Mouse (Mus musculus) C2C12 (cell line): Measurements from ENCODE around the gene Ndufs3. TPM values are rescaled to one million over a fixed set of nuclear protein-coding genes. Genes with fewer than 3 reads are reported as not detected.

Experiments used
- H3K27me3 ChIP-seq: one replicate; pipeline ENCODE4 v1.6.1; 2011; ENCODE audit not compliant: control insufficient read depth, insufficient read depth, insufficient read length
- H3K36me3 ChIP-seq: one replicate; pipeline ENCODE4 v1.6.1; 2011; ENCODE audit not compliant: control insufficient read depth, insufficient read depth
- H3K4me3 ChIP-seq: one replicate; pipeline ENCODE4 v1.5.1; 2011; ENCODE audit warnings: mild to moderate bottlenecking, control low read depth; ENCODE audit not compliant: poor library complexity, insufficient read depth, severe bottlenecking
- H3K79me2 ChIP-seq: one replicate; pipeline ENCODE4 v1.6.1; 2011; ENCODE audit not compliant: control insufficient read depth, insufficient read depth
- H3K79me3 ChIP-seq: one replicate; pipeline ENCODE4 v1.6.1; 2011; ENCODE audit warnings: low read depth, control low read depth
- H3ac ChIP-seq: one replicate; pipeline ENCODE3; 2011; ENCODE audit warnings: low read depth; ENCODE audit not compliant: control insufficient read depth, insufficient read length
- CEBPB ChIP-seq: IDR thresholded peaks from one replicate; pipeline ENCODE4 v1.6.1; 2011; ENCODE audit warnings: low read depth, mild to moderate bottlenecking, control low read depth, moderate library complexity
- CTCF ChIP-seq: IDR thresholded peaks from one replicate; pipeline ENCODE4 v1.5.1; 2011; ENCODE audit not compliant: control insufficient read depth, insufficient read depth, insufficient read length
- FOSL1 ChIP-seq: IDR thresholded peaks from one replicate; pipeline ENCODE4 v1.8.0; 2011; ENCODE audit warnings: mild to moderate bottlenecking, low read length; ENCODE audit not compliant: poor library complexity, insufficient read depth, severe bottlenecking
- MAX ChIP-seq: IDR thresholded peaks from one replicate; pipeline ENCODE4 v1.6.1; 2011; ENCODE audit warnings: mild to moderate bottlenecking, control low read depth
- MYOD1 ChIP-seq: IDR thresholded peaks from one replicate; pipeline ENCODE4 v1.6.1; 2011; ENCODE audit warnings: low read depth; ENCODE audit not compliant: control insufficient read depth, insufficient read length
- MYOG ChIP-seq: IDR thresholded peaks from one replicate; pipeline ENCODE4 v1.6.1; 2011; ENCODE audit not compliant: control insufficient read depth, insufficient read length; ENCODE audit errors: extremely low read depth
- USF1 ChIP-seq: IDR thresholded peaks from one replicate; pipeline ENCODE4 v1.6.1; 2011; ENCODE audit warnings: low read depth, mild to moderate bottlenecking, control low read depth, moderate library complexity
- polyA plus RNA-seq: library from polyadenylated mRNA; unstranded; fragments of >200 nt; fragmentation: generic; extraction: Trizol; gene quantifications from one replicate; pipeline ENCODE4 v1.2.1, GENCODE M21; 2012; ENCODE audit warnings: missing spikeins

Ndufs3 gene
- polyA plus RNA-seq, 1 experiment: 150 TPM

DNA sequence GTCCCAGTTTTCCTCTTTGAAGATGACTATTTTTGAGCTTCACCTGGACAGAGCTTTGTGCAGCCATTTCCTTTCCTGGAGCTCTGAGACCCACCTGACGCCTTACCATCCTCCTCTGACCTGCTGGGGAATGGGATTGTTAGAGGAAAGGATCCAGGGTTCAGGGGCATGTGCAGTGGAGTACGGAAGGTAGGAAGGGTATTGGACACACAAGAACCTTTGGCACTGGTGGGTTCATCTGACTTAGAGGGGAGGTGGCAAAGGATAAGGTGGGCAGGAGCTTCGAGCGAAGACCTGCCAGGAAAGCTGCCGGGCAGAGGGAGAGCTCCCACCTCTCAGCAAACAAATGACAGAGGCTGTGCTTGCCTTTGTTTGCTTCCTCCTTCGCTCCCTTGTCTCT lies 18.2 kb downstream of the Ndufs3 start:
- TF ChIP-seq FOSL1: no peak
- TF ChIP-seq MYOG: no peak
- TF ChIP-seq CEBPB: no peak
- no peak for TF ChIP-seq CTCF
- TF ChIP-seq MYOD1: no peak
- no peak for TF ChIP-seq USF1
- TF ChIP-seq MAX: no peak
- Histone ChIP-seq H3ac (no peak overlapping the region), H3K79me3 (no peaks in the 10 kb centered on the region), H3K4me3 (no peak overlapping the region), H3K36me3 (no peaks in the 10 kb centered on the region), H3K79me2 (no peaks in the 10 kb centered on the region), H3K27me3 (peaks cover 31% of the 10 kb centered on the region)

DNA sequence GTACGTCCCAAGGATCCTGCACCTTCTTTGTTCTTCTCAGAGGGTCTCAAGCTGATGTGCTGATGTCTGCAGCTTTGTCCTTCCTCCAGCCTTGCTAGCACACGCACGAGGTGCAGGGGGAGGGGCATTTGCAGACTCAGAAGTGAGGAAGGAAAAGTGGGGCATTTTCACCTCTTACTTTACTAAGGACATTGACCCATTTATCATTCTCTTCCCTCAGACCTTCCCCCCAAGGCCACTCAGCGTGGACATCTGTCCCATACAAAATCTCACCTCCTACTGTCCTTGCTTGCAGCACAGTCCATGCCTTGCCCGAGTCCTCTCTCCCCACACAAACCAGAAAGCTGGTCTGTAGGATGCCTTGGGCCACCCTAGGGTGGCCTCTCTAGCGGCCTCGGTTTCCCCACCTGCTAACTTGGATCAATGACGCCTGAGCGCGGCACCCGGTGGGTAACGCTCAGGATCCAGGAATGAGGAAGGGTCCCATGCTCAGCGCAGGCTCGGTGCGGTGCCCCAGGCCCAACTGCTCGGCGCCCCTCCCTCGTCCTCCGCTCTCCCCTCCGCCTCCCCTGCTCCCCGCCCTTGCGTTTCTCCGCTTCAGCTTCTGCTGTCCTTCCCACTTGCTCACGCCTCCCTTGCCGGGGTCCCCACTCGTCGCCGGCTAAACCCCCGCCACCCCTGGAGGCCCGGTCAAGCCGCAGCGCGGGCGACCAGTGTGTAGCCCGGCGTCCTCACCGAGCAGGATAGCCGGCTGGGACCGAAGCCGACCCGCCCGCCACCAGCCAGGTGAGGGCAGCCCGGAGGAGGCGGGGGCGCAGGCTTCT lies 19.2 kb downstream of the Ndufs3 start, which contains the start of gene C1qtnf4:
Gene C1qtnf4 (plus strand): TSS at position 643 of the 824 bp plus-strand sequence.
- Histone ChIP-seq H3K36me3 (no peaks in the 10 kb centered on the region), H3K27me3 (peaks cover 31% of the 10 kb centered on the region)

DNA sequence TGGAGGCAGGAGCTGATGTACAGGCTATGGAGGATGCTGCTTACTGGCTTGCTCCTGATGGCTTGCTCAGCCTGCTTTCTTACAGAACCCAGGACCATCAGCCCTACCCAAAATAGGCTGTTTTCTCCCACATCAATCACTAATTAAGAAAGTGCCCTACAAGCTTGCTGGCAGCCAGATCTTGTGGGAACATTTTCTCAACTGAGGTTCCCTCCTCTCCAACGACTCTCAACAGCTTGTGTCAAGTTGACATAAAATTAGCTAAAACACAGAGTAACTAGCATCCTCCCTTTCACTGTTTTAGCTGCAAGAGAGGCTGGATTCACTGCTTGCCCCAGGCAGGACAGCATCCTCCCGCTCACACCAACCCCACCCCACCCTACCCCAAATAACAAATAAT lies 22.8 kb downstream of the Ndufs3 start:
- no peak overlapping the region for H3ac ChIP-seq
- H3K27me3 ChIP-seq: peaks cover 29% of the 10 kb centered on the region
- no peaks in the 10 kb centered on the region for H3K79me2 ChIP-seq
- TF ChIP-seq CTCF: no peak
- TF ChIP-seq FOSL1: no peak
- TF ChIP-seq MYOD1: no peak
- no peak for TF ChIP-seq MAX
- no peak for TF ChIP-seq USF1
- no peak overlapping the region for H3K4me3 ChIP-seq
- H3K79me3 ChIP-seq: no peaks in the 10 kb centered on the region
- H3K36me3 ChIP-seq: no peaks in the 10 kb centered on the region

More for the DNA sequence above, 19.2 kb downstream of the Ndufs3 start, which contains the start of gene C1qtnf4:
- H3K4me3 ChIP-seq: no peak within 1 kb of the TSS
- no peaks in the 10 kb centered on the region for H3K79me3 ChIP-seq
- H3ac ChIP-seq: no peak within 1 kb of the TSS
- no peak for TF ChIP-seq FOSL1
- no peak for TF ChIP-seq USF1
- TF ChIP-seq MYOG: no peak
- no peak for TF ChIP-seq MAX
- H3K79me2 ChIP-seq: no peaks in the 10 kb centered on the region

DNA sequence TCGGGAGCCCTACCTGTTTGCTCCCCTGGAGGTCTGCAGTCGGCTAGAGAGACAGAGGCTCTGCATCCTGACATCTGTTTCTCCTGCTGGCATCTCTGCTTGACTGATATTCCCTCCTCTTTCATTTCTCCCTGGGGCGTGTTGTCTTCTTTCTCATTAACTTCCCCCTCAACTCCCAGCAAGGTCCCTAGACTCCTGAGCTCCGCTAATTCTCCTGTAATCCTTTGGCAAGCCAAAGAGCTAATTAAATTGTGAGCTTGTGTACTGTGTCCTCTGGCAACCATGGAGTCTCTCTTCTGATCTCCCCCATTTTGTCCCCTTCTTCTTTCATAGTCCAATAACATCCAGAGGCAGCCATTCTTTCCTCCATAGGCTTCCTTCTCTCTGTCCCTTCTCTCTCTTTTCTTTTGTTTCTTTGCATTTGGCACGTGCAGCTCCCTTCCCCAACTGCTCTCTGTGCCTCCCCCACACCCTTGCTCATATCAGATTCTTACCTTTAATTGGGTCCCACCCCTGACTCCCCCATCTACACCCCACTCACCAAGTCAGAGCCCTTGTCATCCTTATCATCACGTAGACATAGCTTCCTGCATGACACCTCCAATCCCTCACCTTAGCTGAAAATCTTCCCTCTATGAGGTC lies 24.4 kb downstream of the Ndufs3 start:
- Histone ChIP-seq H3K4me3 (no peak overlapping the region), H3ac (no peak overlapping the region), H3K79me2 (no peaks in the 10 kb centered on the region), H3K27me3 (peaks cover 15% of the 10 kb centered on the region), H3K36me3 (no peaks in the 10 kb centered on the region), H3K79me3 (no peaks in the 10 kb centered on the region)
- TF ChIP-seq FOSL1 (no peak), MAX (no peak), MYOD1 (no peak), USF1 (no peak), CTCF (no peak), MYOG (no peak), CEBPB (no peak)

DNA sequence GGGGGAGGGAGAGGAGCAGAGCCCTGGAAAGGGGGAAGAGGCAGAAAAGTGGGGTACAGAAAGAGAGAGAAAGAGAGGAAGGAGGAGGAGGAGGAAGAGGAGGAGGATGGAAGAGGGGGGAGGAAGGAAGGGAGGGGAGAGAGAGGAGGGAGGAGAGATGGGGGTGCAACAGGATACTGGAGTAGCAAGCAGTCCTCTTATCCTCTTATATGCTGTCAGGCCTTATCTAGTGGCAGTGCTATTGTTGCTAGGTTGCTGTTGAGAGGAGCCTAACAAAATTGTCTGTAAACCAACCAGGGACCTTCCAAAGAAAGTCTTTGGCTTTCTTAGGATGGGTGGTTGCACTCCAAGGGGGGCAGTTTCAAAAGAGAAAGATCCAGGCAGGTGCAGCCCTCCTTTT lies 25.2 kb downstream of the Ndufs3 start:
- no peak overlapping the region for H3ac ChIP-seq
- no peak for TF ChIP-seq USF1
- no peak for TF ChIP-seq MYOD1
- no peak for TF ChIP-seq CTCF
- TF ChIP-seq CEBPB: no peak
- TF ChIP-seq FOSL1: no peak
- no peak for TF ChIP-seq MAX
- no peak for TF ChIP-seq MYOG
- no peaks in the 10 kb centered on the region for H3K79me2 ChIP-seq
- no peaks in the 10 kb centered on the region for H3K79me3 ChIP-seq
- no peak overlapping the region for H3K4me3 ChIP-seq
- peaks cover 7% of the 10 kb centered on the region for H3K27me3 ChIP-seq
- no peaks in the 10 kb centered on the region for H3K36me3 ChIP-seq
